Mouse (Mus musculus) lung, postnatal 0 days (tissue): ENCODE measurements around the gene Ssh1. TPM values are rescaled to one million over a fixed set of nuclear protein-coding genes. Genes with fewer than 3 reads are reported as not detected.

Experiments
- ATAC-seq: fragments of 200-750 bp; cut with Nextera tagmentation; 2 replicates; pipeline ENCODE4 v1.8.0; 2017; ENCODE audit warnings: moderate library complexity
- DNase-seq: peaks from one replicate; pipeline ENCODE4 v3.0.0-alpha.2; 2016; ENCODE audit warnings: low spot score
- H3K27ac ChIP-seq: fragments of 300-500 bp; sonication (generic); 2 replicates; pipeline ENCODE4 v1.5.1; 2014; ENCODE audit warnings: antibody characterized with exemption, mild to moderate bottlenecking, low read length, mixed read lengths
- H3K27me3 ChIP-seq: fragments of 300-500 bp; sonication (generic); replicated peaks from 2 replicates; pipeline ENCODE4 v1.6.1; 2014; ENCODE audit warnings: low read length, mixed read lengths; ENCODE audit not compliant: insufficient read depth
- H3K36me3 ChIP-seq: fragments of 300-500 bp; sonication (generic); 2 replicates; pipeline ENCODE4 v1.6.1; 2014; ENCODE audit warnings: low read length, mixed read lengths; ENCODE audit not compliant: insufficient read depth
- H3K4me1 ChIP-seq: fragments of 300-500 bp; sonication (generic); 2 replicates; pipeline ENCODE4 v1.6.1; 2014; ENCODE audit warnings: antibody characterized with exemption, low read depth, low read length, mixed read lengths; ENCODE audit not compliant: insufficient read depth
- H3K4me2 ChIP-seq: fragments of 300-500 bp; sonication (generic); replicated peaks from 2 replicates; pipeline ENCODE4 v1.6.1; 2014; ENCODE audit warnings: low read depth, mild to moderate bottlenecking, low read length, moderate library complexity, mixed read lengths
- H3K4me3 ChIP-seq: fragments of 300-500 bp; sonication (generic); 2 replicates; pipeline ENCODE4 v1.5.1; 2014; ENCODE audit warnings: low read depth, low read length
- H3K9ac ChIP-seq: fragments of 300-500 bp; sonication (generic); replicated peaks from 2 replicates; pipeline ENCODE4 v1.6.1; 2014; ENCODE audit warnings: low read depth, mild to moderate bottlenecking
- H3K9me3 ChIP-seq: fragments of 300-500 bp; sonication (generic); 2 replicates; pipeline ENCODE4 v1.6.1; 2016; ENCODE audit warnings: low read length, mixed read lengths
- CTCF ChIP-seq: IDR thresholded peaks from 2 replicates; pipeline ENCODE4 v1.5.1; 2016; ENCODE audit warnings: antibody characterized with exemption, mild to moderate bottlenecking
- EP300 ChIP-seq: IDR thresholded peaks from 2 replicates; pipeline ENCODE4 v1.6.1; 2016; ENCODE audit warnings: antibody characterized with exemption, mild to moderate bottlenecking, control low read depth
- WGBS: fragments of 180-500 bp; shearing (Covaris S2); extraction: QIAGEN DNeasy Blood & Tissue Kit; methylation state at CpG from one replicate; pipeline ENCODE4 v1.1.7; 2014; 5-methylcytosine and 5-hydroxymethylcytosine counted together
- polyA plus RNA-seq: library from polyadenylated mRNA; unstranded; fragments of >200 nt; fragmentation: Nextera tagmentation; extraction: Ambion mirVana; gene quantifications from 2 replicates; pipeline ENCODE4 v1.2.1, GENCODE M21; 2015

Gene Ssh1
- polyA plus RNA-seq, 1 experiment from 2014 or later: 13.2 TPM

DNA sequence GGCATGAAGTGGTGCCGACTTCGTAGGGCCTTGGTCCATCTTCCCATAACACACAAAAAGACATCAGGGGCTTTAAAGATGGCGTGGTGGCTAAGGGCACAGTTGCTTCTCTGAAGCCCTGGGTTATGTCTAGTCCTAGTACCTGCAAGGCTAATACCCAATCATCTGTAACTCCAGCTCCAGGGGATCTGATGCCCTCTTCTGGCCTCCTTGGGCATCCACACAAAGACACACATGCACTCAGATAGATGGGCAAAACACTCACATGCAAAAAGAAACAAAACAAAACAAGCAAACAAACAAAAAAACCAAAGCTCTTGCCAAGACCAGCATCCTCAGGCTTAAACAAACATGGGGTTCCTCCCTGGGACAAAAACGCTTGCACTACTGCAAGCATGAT, 60.2 kb downstream of the Ssh1 start:
- WGBS: 70% methylated on average over 4 of the region's 4 CpGs
- peaks cover 8% of the 10 kb centered on the region; the same call in 1 of the 2 replicates for H3K4me1 ChIP-seq
- 0 out of 2 replicates have a peak, but pooled peaks cover 2% of the 10 kb centered on the region for H3K36me3 ChIP-seq
- DNase-seq (no peak), ATAC-seq (no peak)
- no peaks in the 10 kb centered on the region for H3K27me3 ChIP-seq
- TF ChIP-seq EP300 (no peak), CTCF (peak; percentile 73)
- H3K27ac ChIP-seq: no peak overlapping the region
- H3K4me2 ChIP-seq: no peak overlapping the region
- no peak overlapping the region for H3K4me3 ChIP-seq
- H3K9ac ChIP-seq: no peak overlapping the region
- H3K9me3 ChIP-seq: no peaks in the 10 kb centered on the region

GRCm38 (mm10) chr5:113932310-113932709, 61.4 kb downstream of the Ssh1 start:
- Histone ChIP-seq H3K4me2 (no peak overlapping the region), H3K27me3 (no peaks in the 10 kb centered on the region), H3K9me3 (no peaks in the 10 kb centered on the region; the same call in 1 of the 2 replicates), H3K36me3 (no peaks in the 10 kb centered on the region), H3K4me3 (no peak overlapping the region), H3K9ac (no peak overlapping the region), H3K4me1 (peaks cover 8% of the 10 kb centered on the region; the same call in 1 of the 2 replicates), H3K27ac (no peak overlapping the region)
- ATAC-seq (no peak), DNase-seq (no peak)
- peak; percentile 13; the same call in 1 of the 2 replicates for TF ChIP-seq EP300
- no peak for TF ChIP-seq CTCF
- WGBS: 68% methylated on average over 3 of the region's 3 CpGs

GRCm38 (mm10) chr5:113930648-113931609, 62.8 kb downstream of the Ssh1 start:
- Histone ChIP-seq H3K36me3 (no peaks in the 10 kb centered on the region), H3K4me1 (peaks cover 8% of the 10 kb centered on the region; the same call in 1 of the 2 replicates), H3K9ac (no peak overlapping the region), H3K27ac (peak overlapping the region; percentile 82), H3K4me3 (no peak overlapping the region), H3K27me3 (no peaks in the 10 kb centered on the region), H3K4me2 (peak overlapping the region; percentile 25; the same call in 1 of the 2 replicates), H3K9me3 (no peaks in the 10 kb centered on the region; the same call in 1 of the 2 replicates)
- peak; percentile 94 for ATAC-seq
- TF ChIP-seq EP300 (peak; percentile 81), CTCF (peak; percentile 34)
- peak; percentile 90 for DNase-seq
- 26% methylated on average over 18 of the region's 18 CpGs for WGBS

DNA sequence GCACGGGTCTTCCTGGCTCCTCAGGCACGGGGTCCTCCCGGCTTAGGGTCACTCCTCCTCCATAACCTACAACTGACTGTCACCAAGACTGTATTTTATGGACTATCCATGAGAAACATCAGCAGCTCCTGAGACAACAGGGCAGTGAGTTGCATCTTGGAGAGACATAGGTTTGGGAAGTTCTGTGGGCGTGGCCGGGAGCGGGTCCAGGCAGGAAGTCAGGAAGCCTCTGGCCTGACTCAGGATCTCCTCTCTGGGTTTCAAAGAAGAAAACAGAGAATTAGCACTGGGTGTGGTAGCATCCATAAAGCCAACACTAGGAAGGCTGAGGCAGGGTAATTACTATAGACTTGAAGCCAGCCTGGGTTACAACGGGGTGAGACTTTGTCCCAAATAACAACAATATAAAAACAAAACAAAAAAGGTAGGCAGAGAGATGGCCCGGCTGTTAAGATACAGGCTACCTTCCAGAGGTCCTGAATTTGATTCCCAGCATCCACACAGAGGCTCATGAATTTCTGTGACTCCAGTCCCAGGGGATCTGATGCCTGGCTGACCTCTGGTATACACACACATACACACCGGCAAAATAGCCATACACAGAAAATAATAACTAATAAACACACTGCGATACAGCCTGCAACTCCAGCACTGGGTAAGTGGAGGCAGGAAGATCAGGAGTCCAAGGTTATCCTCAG, 63.6 kb downstream of the Ssh1 start:
- WGBS: 41% methylated on average over 10 of the region's 10 CpGs
- H3K4me1 ChIP-seq: peaks cover 8% of the 10 kb centered on the region; the same call in 1 of the 2 replicates
- peak overlapping the region; percentile 59; the same call in 1 of the 2 replicates for H3K27ac ChIP-seq
- H3K9me3 ChIP-seq: no peaks in the 10 kb centered on the region; the same call in 1 of the 2 replicates
- TF ChIP-seq EP300: no peak
- TF ChIP-seq CTCF: no peak
- H3K36me3 ChIP-seq: no peaks in the 10 kb centered on the region
- no peak overlapping the region; the same call in 1 of the 2 replicates for H3K4me2 ChIP-seq
- ATAC-seq (peak; percentile 27; the same call in 1 of the 2 replicates), DNase-seq (peak; percentile 57)
- H3K27me3 ChIP-seq: no peaks in the 10 kb centered on the region
- no peak overlapping the region for H3K4me3 ChIP-seq
- H3K9ac ChIP-seq: no peak overlapping the region

DNA sequence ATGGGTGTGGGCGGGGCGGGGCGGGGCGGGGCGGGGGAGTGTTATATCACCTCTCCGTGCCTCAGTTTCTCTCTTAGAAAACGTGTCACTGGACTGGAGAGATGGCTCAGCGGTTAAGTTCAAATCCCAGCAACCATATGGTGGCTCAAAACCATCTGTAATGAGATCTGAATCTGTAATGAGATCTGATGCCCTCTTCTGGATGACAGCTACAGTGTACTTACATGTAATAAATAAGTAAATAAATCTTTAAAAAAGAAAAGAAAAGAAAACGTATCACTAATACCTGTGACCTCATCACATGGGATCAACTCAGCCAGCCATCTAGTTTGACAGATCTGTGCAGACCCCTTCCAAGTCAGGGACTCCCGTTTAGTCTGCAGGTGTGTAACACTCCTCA, 64.2 kb downstream of the Ssh1 start:
- H3K27ac ChIP-seq: 0 out of 2 replicates have a peak overlapping the region, but pooled peaks have one; percentile 38

More for the DNA sequence above, 64.2 kb downstream of the Ssh1 start:
- Histone ChIP-seq H3K4me2 (no peak overlapping the region; the same call in 1 of the 2 replicates), H3K4me1 (peaks cover 8% of the 10 kb centered on the region; the same call in 1 of the 2 replicates), H3K36me3 (no peaks in the 10 kb centered on the region), H3K9me3 (no peaks in the 10 kb centered on the region; the same call in 1 of the 2 replicates), H3K9ac (no peak overlapping the region), H3K27me3 (no peaks in the 10 kb centered on the region), H3K4me3 (no peak overlapping the region)
- no peak for DNase-seq
- ATAC-seq: no peak
- peak; percentile 31 for TF ChIP-seq CTCF
- TF ChIP-seq EP300: no peak
- WGBS: 63% methylated on average over 10 of the region's 10 CpGs
